Mouse (Mus musculus) hindbrain, postnatal 0 days (tissue): ENCODE results near the gene Ephb1. TPM values are rescaled to one million over a fixed set of nuclear protein-coding genes. Genes with fewer than 3 reads are reported as not detected.

ENCODE experiments used
- ATAC-seq: fragments of 200-750 bp; cut with Nextera tagmentation; 2 replicates; pipeline ENCODE4 v1.8.0; 2017; ENCODE audit warnings: mild to moderate bottlenecking, moderate TSS enrichment, moderate library complexity
- DNase-seq: peaks from one replicate; pipeline ENCODE4 v3.0.0-alpha.2; 2015; ENCODE audit warnings: low spot score
- H3K27ac ChIP-seq: fragments of 300-500 bp; sonication (generic); 2 replicates; pipeline ENCODE4 v1.5.1; 2014; ENCODE audit warnings: mild to moderate bottlenecking
- H3K27me3 ChIP-seq: fragments of 300-500 bp; sonication (generic); 2 replicates; pipeline ENCODE4 v1.6.1; 2014; ENCODE audit warnings: low read length, mixed read lengths; ENCODE audit not compliant: insufficient read depth
- H3K36me3 ChIP-seq: fragments of 300-500 bp; sonication (generic); 2 replicates; pipeline ENCODE4 v1.6.1; 2014; ENCODE audit warnings: low read length, mixed read lengths; ENCODE audit not compliant: insufficient read depth
- H3K4me1 ChIP-seq: fragments of 300-500 bp; sonication (generic); 2 replicates; pipeline ENCODE4 v1.6.1; 2014; ENCODE audit warnings: antibody characterized with exemption, low read length, mixed read lengths; ENCODE audit not compliant: insufficient read depth
- H3K4me2 ChIP-seq: fragments of 300-500 bp; sonication (generic); 2 replicates; pipeline ENCODE4 v1.6.1; 2014; ENCODE audit warnings: low read depth, mild to moderate bottlenecking, low read length, moderate library complexity, mixed read lengths
- H3K4me3 ChIP-seq: fragments of 300-500 bp; sonication (generic); 2 replicates; pipeline ENCODE4 v1.5.1; 2014; ENCODE audit warnings: low read length
- H3K9ac ChIP-seq: fragments of 300-500 bp; sonication (generic); replicated peaks from 2 replicates; pipeline ENCODE4 v1.6.1; 2014; ENCODE audit warnings: mild to moderate bottlenecking, low read length, moderate library complexity, mixed read lengths
- H3K9me3 ChIP-seq: fragments of 300-500 bp; sonication (generic); 2 replicates; pipeline ENCODE4 v1.6.1; 2016; ENCODE audit warnings: low read length, mixed read lengths
- CTCF ChIP-seq: IDR thresholded peaks from 2 replicates; pipeline ENCODE4 v1.5.1; 2016; ENCODE audit warnings: antibody characterized with exemption, control low read depth, low read depth
- WGBS: fragments of 180-500 bp; shearing (Covaris S2); extraction: QIAGEN DNeasy Blood & Tissue Kit; methylation state at CpG from one replicate; pipeline ENCODE4 v1.1.7; 2014; 5-methylcytosine and 5-hydroxymethylcytosine counted together
- microRNA-seq, 2 experiments: library from miRNA; unstranded; fragments of <30 nt; microRNA quantifications; one replicate each; pipeline ENCODE4; 2016
- polyA plus RNA-seq: library from polyadenylated mRNA; unstranded; fragments of >200 nt; fragmentation: Nextera tagmentation; extraction: Ambion mirVana; gene quantifications from 2 replicates; pipeline ENCODE4 v1.2.1, GENCODE M21; 2015
- total RNA-seq: library from RNA; depleted of rRNA; stranded (reverse); fragments of >200 nt; gene quantifications from 2 replicates; pipeline ENCODE4 v1.2.3, GENCODE M21; 2014; rRNA removed

The Ephb1 gene
- total and polyA plus RNA-seq, 2 experiments from 2014 or later, result 39.6 to 50.3 TPM

DNA sequence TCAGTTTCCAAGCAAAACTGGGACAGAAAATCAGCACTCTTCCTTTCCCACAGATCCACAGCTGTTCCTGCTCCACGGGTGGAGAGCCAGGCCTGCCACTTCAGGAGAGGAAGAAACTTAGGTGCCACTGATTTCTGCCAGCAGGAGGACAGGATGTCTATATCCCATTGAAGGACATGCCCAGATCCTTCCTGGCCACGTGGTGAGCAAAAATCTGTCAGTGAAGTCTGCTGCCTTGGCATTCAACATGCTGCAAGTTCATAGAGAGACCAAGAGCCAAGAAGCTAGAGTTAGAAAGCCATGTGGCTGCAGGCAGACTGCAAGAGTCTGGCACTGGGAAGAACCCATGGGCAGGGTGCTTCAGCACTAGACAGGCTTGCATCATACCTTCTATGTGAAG is 471.2 kb downstream of the Ephb1 start:
- no peaks in the 10 kb centered on the region for H3K27me3 ChIP-seq
- no peaks in the 10 kb centered on the region for H3K36me3 ChIP-seq
- H3K9me3 ChIP-seq, result no peaks in the 10 kb centered on the region
- H3K4me2 ChIP-seq, result no peak overlapping the region
- WGBS, result 54% methylated on average over 2 of the region's 2 CpGs
- ATAC-seq (no peak), DNase-seq (peak; percentile 25)
- no peaks in the 10 kb centered on the region for H3K4me1 ChIP-seq
- H3K27ac ChIP-seq, result no peak overlapping the region
- no peak; the same call in 1 of the 2 replicates for TF ChIP-seq CTCF
- H3K9ac ChIP-seq, result no peak overlapping the region
- no peak overlapping the region for H3K4me3 ChIP-seq

- no peak overlapping the region for H3K4me3 ChIP-seq
- no peaks in the 10 kb centered on the region for H3K27me3 ChIP-seq
- no peak for TF ChIP-seq CTCF
- WGBS, result 71% methylated on average over 11 of the region's 11 CpGs
- H3K4me1 ChIP-seq, result no peaks in the 10 kb centered on the region
- no peaks in the 10 kb centered on the region for H3K36me3 ChIP-seq
- ATAC-seq (no peak), DNase-seq (no peak)
- H3K27ac ChIP-seq, result no peak overlapping the region
- H3K9me3 ChIP-seq, result no peaks in the 10 kb centered on the region
- no peak overlapping the region for H3K4me2 ChIP-seq
- no peak overlapping the region for H3K9ac ChIP-seq
Observed at GRCm38 (mm10) chr9:101877109-101877987, 477.1 kb downstream of the Ephb1 start.

- no peak overlapping the region for H3K27ac ChIP-seq
- no peaks in the 10 kb centered on the region for H3K27me3 ChIP-seq
- DNase-seq (no peak), ATAC-seq (no peak)
- H3K36me3 ChIP-seq, result no peaks in the 10 kb centered on the region
- 83% methylated on average over 1 of the region's 1 CpGs for WGBS
- no peaks in the 10 kb centered on the region for H3K9me3 ChIP-seq
- H3K4me3 ChIP-seq, result no peak overlapping the region
- H3K4me2 ChIP-seq, result no peak overlapping the region
- H3K4me1 ChIP-seq, result no peaks in the 10 kb centered on the region
- H3K9ac ChIP-seq, result no peak overlapping the region
- no peak for TF ChIP-seq CTCF
Observed at GRCm38 (mm10) chr9:101875306-101875705, 479.2 kb downstream of the Ephb1 start.

Small RNA genes lying within 50 kb of the gene (microRNA-seq; reads per million reads assigned to microRNA genes)
- 0 reads per million in 2 experiments for gene Mir7243

Other genes starting within 250 kb of the Ephb1 start
- gene Ky, start 151.1 kb upstream of the Ephb1 start, total RNA-seq, result 2.3 and 5.3 TPM in 2 replicates
- 0.54 and 1.1 TPM in 2 replicates for gene Ky, start 151.1 kb upstream of the Ephb1 start, polyA plus RNA-seq